Mouse (Mus musculus) spleen, postnatal 0 days (tissue): ENCODE results near the gene Galnt13. TPM values are rescaled to one million over a fixed set of nuclear protein-coding genes. Genes with fewer than 3 reads are reported as not detected.

Experiments used
- polyA plus RNA-seq: library from polyadenylated mRNA; unstranded; fragments of >200 nt; fragmentation: Nextera tagmentation; extraction: Ambion mirVana; gene quantifications from 2 replicates; pipeline ENCODE4 v1.2.1, GENCODE M21; 2015

Gene Galnt13
- polyA plus RNA-seq: not detected in 2 replicates

DNA sequence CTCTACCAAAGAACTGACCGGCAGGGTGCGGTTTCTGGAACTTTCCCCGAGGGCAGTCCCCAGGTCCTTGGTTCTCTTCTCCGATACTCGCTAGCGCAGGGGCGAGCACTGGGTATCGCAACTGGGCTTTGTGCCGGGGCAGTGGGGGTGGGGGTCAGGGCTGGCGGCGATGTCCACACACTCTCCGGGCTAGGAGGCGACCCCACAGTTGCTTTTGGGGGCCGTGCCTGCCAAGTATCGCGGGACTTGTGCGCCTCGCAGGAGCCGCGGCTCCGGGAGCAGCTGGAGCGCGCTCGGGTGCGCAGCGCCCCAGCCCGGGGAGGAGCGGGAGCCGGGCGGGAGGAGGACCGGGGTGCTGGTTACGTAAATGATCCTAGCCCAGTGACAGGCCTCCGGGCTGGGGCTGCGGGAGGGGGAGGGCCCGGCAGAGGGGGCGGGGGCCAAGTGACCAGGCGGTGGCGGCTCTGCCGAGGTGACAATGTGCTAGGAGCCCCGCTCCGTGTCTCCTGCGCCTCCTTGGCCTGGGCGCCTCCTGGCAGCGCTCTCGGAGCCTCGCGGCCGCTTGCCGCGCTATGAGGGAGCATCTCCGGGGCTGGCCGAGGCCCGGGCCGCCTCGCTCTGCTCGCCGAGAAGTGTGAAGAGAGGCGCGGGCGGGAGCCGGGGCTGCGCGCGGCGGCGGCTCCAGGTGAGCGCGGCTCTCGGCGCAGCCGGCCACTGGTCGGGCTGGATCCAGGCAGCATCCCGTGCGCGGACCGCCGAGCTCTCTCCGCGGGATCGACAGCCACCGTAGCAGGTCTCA, at the start of gene Galnt13:
Gene Galnt13, plus strand, starts transcription at position 381 of the 799 bp plus-strand sequence.

